Mouse (Mus musculus) B cell, adult 62 days (primary cell): ENCODE measurements around the gene Slc2a10. TPM values are rescaled to one million over a fixed set of nuclear protein-coding genes. Genes with fewer than 3 reads are reported as not detected.

Experiments used
- total RNA-seq: library from RNA; stranded (reverse); gene quantifications from 4 replicates; pipeline ENCODE4 v1.2.4, GENCODE M21; 2023

Gene Slc2a10
- not detected in 4 replicates for total RNA-seq

GRCm38 (mm10) chr2:165503259-165504203 is at the start of gene Slc2a10:
TSS of gene Slc2a10 (plus strand) at chr2:165503787.

GRCm38 (mm10) chr2:165473003-165473402 is 30.6 kb upstream of the Slc2a10 start, which contains the start of gene Slc13a3:
TSS of gene Slc13a3 (minus strand) at chr2:165473230.

GRCm38 (mm10) chr2:165492648-165493553 is 10.7 kb upstream of the Slc2a10 start, which contains the start of gene Trp53rka:
TSS of gene Trp53rka (minus strand) at chr2:165493324.

Other genes with a start within 250 kb of the Slc2a10 start
- 58.2 to 69.5 TPM (median 66.8 TPM) in 4 replicates for gene Slc35c2, start 215.9 kb upstream of the Slc2a10 start, total RNA-seq
- gene Elmo2, start 177.3 kb upstream of the Slc2a10 start, total RNA-seq, result 31.2 to 37.6 TPM (median 35.5 TPM) in 4 replicates
- not detected in 4 replicates for gene Zfp663, start 135.1 kb upstream of the Slc2a10 start, total RNA-seq
- 0.09 TPM in 1 of 4 replicates, not detected in the others for gene Zfp334, start 115.5 kb upstream of the Slc2a10 start, total RNA-seq
- not detected in 4 replicates for gene Ocstamp, start 103.4 kb upstream of the Slc2a10 start, total RNA-seq
- not detected in 4 replicates for gene Slc13a3, start 30.6 kb upstream of the Slc2a10 start, total RNA-seq
- gene Trp53rka, start 10.5 kb upstream of the Slc2a10 start, total RNA-seq, result 12.5 to 18.8 TPM (median 15.6 TPM) in 4 replicates
- gene Eya2, start 91.2 kb downstream of the Slc2a10 start, total RNA-seq, result 0.52 to 1.3 TPM (median 0.71 TPM) in 4 replicates